Mouse (Mus musculus): ENCODE measurements at regions not wholly inside any gene's neighbourhood (a gene's known extent, or its start where the extent isn't known, plus 50 kb on each side); places are given as distances from the start of the nearest gene placed in this dataset.
A peak's percentile ranks its signal among the peaks of the same experiment; 100 is the strongest.

DNA sequence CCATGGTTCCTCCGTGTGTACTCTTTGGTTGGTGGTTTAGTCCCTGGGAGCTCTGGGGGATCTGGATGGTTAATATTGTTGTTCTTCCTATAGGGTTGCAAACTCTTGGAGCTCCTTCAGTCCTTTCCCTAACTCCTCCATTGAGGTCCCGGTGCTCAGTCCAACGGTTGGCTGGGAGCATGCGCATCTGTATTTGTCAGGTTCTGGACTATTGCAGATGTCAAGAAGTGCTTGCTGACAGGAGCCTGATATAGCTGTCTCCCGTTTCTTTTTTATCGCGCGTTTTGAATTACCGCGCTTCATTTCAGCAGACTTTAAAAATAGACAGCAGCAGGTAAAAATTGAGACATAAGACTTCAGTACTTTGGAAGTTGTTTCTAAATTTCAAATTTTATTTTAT lies 518.3 kb upstream of the Adgrl2 start:
- no peaks in the 10 kb centered on the region for H3K4me1 ChIP-seq (replicated peaks; ENCODE audit: insufficient read depth, low read length)
- ATAC-seq (replicated peaks; ENCODE audit: low FRiP score, low read depth): no peak
- no peak overlapping the region for H3K27ac ChIP-seq
- no peaks in the 10 kb centered on the region for H3K27me3 ChIP-seq (ENCODE audit: insufficient read depth, low read length)
- no peaks in the 10 kb centered on the region for H3K9me3 ChIP-seq (replicated peaks; ENCODE audit: low read length)
- H3K36me3 ChIP-seq (ENCODE audit: insufficient read depth, low read length): no peaks in the 10 kb centered on the region
- WGBS: 87% methylated on average over 10 of the region's 10 CpGs
- no peak overlapping the region for H3K4me3 ChIP-seq (replicated peaks; ENCODE audit: low read depth, low read length)
- no peak overlapping the region for H3K9ac ChIP-seq (ENCODE audit: low read depth, low read length)
- no peak for TF ChIP-seq CTCF (IDR thresholded peaks at IDR 0.05; ENCODE audit: low read depth)
- no peak for DNase-seq (ENCODE audit: low spot score)
- no peak overlapping the region for H3K4me2 ChIP-seq (ENCODE audit: low read length)

DNA sequence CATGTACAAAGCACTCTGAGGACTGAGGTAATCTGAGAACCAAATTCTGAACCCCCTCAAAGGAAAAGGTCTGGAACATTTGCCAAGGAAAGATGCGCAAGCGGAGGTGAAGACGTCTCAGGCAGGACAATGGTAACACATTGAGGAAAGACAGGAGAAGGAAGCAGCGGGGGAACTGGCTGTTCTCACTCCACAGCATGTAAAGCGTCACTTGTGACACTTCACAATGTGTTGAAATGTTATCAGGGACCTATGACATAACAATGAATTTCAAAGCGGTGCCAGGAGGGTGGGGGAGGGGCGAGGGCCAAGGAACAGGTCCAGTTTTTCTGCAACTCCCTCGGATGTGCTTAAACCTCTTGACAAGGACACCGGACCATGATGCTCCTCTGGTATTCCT lies 515.3 kb upstream of the Adgrl2 start:
- Histone ChIP-seq H3K4me3 (replicated peaks; ENCODE audit: low read depth, low read length) (no peak overlapping the region), H3K9ac (ENCODE audit: low read depth, low read length) (no peak overlapping the region), H3K27me3 (ENCODE audit: insufficient read depth, low read length) (no peaks in the 10 kb centered on the region), H3K4me1 (replicated peaks; ENCODE audit: insufficient read depth, low read length) (no peaks in the 10 kb centered on the region), H3K4me2 (ENCODE audit: low read length) (no peak overlapping the region), H3K27ac (no peak overlapping the region), H3K36me3 (ENCODE audit: insufficient read depth, low read length) (no peaks in the 10 kb centered on the region), H3K9me3 (replicated peaks; ENCODE audit: low read length) (no peaks in the 10 kb centered on the region)
- 65% methylated on average over 9 of the region's 9 CpGs for WGBS
- TF ChIP-seq CTCF (IDR thresholded peaks at IDR 0.05; ENCODE audit: low read depth): no peak
- no peak for DNase-seq (ENCODE audit: low spot score)
- ATAC-seq (replicated peaks; ENCODE audit: low FRiP score, low read depth): no peak

GRCm38 (mm10) chr3:149503992-149504391 lies 513.6 kb upstream of the Adgrl2 start:
- no peaks in the 10 kb centered on the region for H3K27me3 ChIP-seq (ENCODE audit: insufficient read depth, low read length)
- WGBS: 90% methylated on average over 2 of the region's 2 CpGs
- DNase-seq (ENCODE audit: low spot score) (no peak), ATAC-seq (replicated peaks; ENCODE audit: low FRiP score, low read depth) (no peak)
- H3K4me2 ChIP-seq (ENCODE audit: low read length): no peak overlapping the region
- H3K4me3 ChIP-seq (replicated peaks; ENCODE audit: low read depth, low read length): no peak overlapping the region
- H3K27ac ChIP-seq: no peak overlapping the region
- no peaks in the 10 kb centered on the region for H3K36me3 ChIP-seq (ENCODE audit: insufficient read depth, low read length)
- no peaks in the 10 kb centered on the region for H3K9me3 ChIP-seq (replicated peaks; ENCODE audit: low read length)
- TF ChIP-seq CTCF (IDR thresholded peaks at IDR 0.05; ENCODE audit: low read depth): no peak
- no peaks in the 10 kb centered on the region for H3K4me1 ChIP-seq (replicated peaks; ENCODE audit: insufficient read depth, low read length)
- no peak overlapping the region for H3K9ac ChIP-seq (ENCODE audit: low read depth, low read length)

- Histone ChIP-seq H3K27ac (no peak overlapping the region), H3K4me3 (replicated peaks; ENCODE audit: low read depth, low read length) (no peak overlapping the region), H3K36me3 (ENCODE audit: insufficient read depth, low read length) (no peaks in the 10 kb centered on the region), H3K9ac (ENCODE audit: low read depth, low read length) (no peak overlapping the region), H3K9me3 (replicated peaks; ENCODE audit: low read length) (no peaks in the 10 kb centered on the region), H3K4me1 (replicated peaks; ENCODE audit: insufficient read depth, low read length) (no peaks in the 10 kb centered on the region), H3K4me2 (ENCODE audit: low read length) (no peak overlapping the region), H3K27me3 (ENCODE audit: insufficient read depth, low read length) (no peaks in the 10 kb centered on the region)
- WGBS: 78% methylated on average over 3 of the region's 3 CpGs
- ATAC-seq (replicated peaks; ENCODE audit: low FRiP score, low read depth) (no peak), DNase-seq (ENCODE audit: low spot score) (no peak)
- TF ChIP-seq CTCF (IDR thresholded peaks at IDR 0.05; ENCODE audit: low read depth): no peak
Measured at GRCm38 (mm10) chr3:149500130-149500529, 509.8 kb upstream of the Adgrl2 start.

DNA sequence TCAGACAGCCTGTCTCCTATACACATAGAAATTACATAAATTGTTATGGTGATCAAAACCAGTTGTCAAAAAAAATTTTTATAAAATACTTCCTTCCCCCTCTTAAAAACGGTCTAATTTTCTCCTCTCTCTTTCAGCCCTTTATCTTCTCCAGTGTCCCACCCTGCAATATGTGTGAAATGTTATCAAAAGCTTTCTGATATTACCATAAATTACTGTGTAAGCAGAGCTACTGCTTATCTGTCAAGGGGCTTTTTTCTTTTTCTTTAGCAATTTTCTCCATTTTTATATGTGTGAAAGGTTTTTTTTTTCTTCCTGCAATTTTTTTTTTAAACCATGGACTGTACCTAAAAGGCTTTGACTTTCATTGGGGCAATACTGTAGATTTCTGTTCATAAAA lies 508.4 kb upstream of the Adgrl2 start:
- Histone ChIP-seq H3K4me2 (ENCODE audit: low read length) (no peak overlapping the region), H3K27ac (no peak overlapping the region), H3K4me3 (replicated peaks; ENCODE audit: low read depth, low read length) (no peak overlapping the region), H3K27me3 (ENCODE audit: insufficient read depth, low read length) (no peaks in the 10 kb centered on the region), H3K9me3 (replicated peaks; ENCODE audit: low read length) (no peaks in the 10 kb centered on the region), H3K9ac (ENCODE audit: low read depth, low read length) (no peak overlapping the region), H3K4me1 (replicated peaks; ENCODE audit: insufficient read depth, low read length) (no peaks in the 10 kb centered on the region), H3K36me3 (ENCODE audit: insufficient read depth, low read length) (no peaks in the 10 kb centered on the region)
- no peak for TF ChIP-seq CTCF (IDR thresholded peaks at IDR 0.05; ENCODE audit: low read depth)
- 53% methylated on average over 1 of the region's 1 CpGs for WGBS
- DNase-seq (ENCODE audit: low spot score) (no peak), ATAC-seq (replicated peaks; ENCODE audit: low FRiP score, low read depth) (no peak)

- Histone ChIP-seq H3K27me3 (ENCODE audit: insufficient read depth, low read length) (no peaks in the 10 kb centered on the region), H3K36me3 (ENCODE audit: insufficient read depth, low read length) (no peaks in the 10 kb centered on the region), H3K9me3 (replicated peaks; ENCODE audit: low read length) (no peaks in the 10 kb centered on the region), H3K4me2 (ENCODE audit: low read length) (0 out of 2 replicates have a peak overlapping the region, but pooled peaks have one; percentile 0), H3K9ac (ENCODE audit: low read depth, low read length) (no peak overlapping the region), H3K27ac (no peak overlapping the region), H3K4me3 (replicated peaks; ENCODE audit: low read depth, low read length) (no peak overlapping the region), H3K4me1 (replicated peaks; ENCODE audit: insufficient read depth, low read length) (no peaks in the 10 kb centered on the region)
- 44% methylated on average over 10 of the region's 10 CpGs for WGBS
- TF ChIP-seq CTCF (IDR thresholded peaks at IDR 0.05; ENCODE audit: low read depth): no peak
- DNase-seq (ENCODE audit: low spot score) (peak; percentile 37), ATAC-seq (replicated peaks; ENCODE audit: low FRiP score, low read depth) (no peak)
Measured at GRCm38 (mm10) chr3:149496829-149497471, 506.6 kb upstream of the Adgrl2 start.

DNA sequence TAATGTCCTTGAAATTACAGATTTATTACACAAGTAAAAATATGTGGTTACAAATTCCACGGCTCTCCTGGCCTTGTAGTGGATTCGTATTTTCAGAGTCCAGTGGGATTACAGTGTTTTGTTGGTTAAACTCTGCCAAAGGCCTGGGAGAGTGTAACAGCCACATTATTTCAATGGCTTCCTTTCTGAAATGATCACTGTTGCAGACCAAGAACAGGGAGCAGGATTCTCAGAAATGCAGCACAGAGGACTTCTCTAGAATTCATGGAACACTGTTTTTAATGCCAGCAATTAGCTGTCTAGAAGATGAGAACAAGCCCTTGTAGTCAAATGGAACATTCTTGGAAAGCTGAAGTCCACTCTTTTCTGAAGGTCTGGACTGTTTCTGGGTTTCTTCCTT lies 505.8 kb upstream of the Adgrl2 start:
- DNase-seq (ENCODE audit: low spot score) (peak; percentile 69), ATAC-seq (replicated peaks; ENCODE audit: low FRiP score, low read depth) (no peak)
- Histone ChIP-seq H3K27me3 (ENCODE audit: insufficient read depth, low read length) (no peaks in the 10 kb centered on the region), H3K36me3 (ENCODE audit: insufficient read depth, low read length) (no peaks in the 10 kb centered on the region), H3K4me2 (ENCODE audit: low read length) (no peak overlapping the region), H3K27ac (no peak overlapping the region), H3K9me3 (replicated peaks; ENCODE audit: low read length) (no peaks in the 10 kb centered on the region), H3K4me1 (replicated peaks; ENCODE audit: insufficient read depth, low read length) (no peaks in the 10 kb centered on the region), H3K9ac (ENCODE audit: low read depth, low read length) (no peak overlapping the region), H3K4me3 (replicated peaks; ENCODE audit: low read depth, low read length) (no peak overlapping the region)
- TF ChIP-seq CTCF (IDR thresholded peaks at IDR 0.05; ENCODE audit: low read depth): no peak
- WGBS: 68% methylated on average over 2 of the region's 2 CpGs

All from kidney, postnatal 0 days (tissue).